Mouse (Mus musculus) liver, embryonic 12.5 days (tissue): ENCODE measurements around the gene Apopt1. TPM values are rescaled to one million over a fixed set of nuclear protein-coding genes. Genes with fewer than 3 reads are reported as not detected.

Experiments used
- ATAC-seq: fragments of 200-750 bp; cut with Nextera tagmentation; 2 replicates; pipeline ENCODE4 v1.8.0; 2017; ENCODE audit warnings: moderate number of reproducible peaks, mild to moderate bottlenecking, moderate library complexity
- H3K27ac ChIP-seq: fragments of 300-500 bp; sonication (generic); 2 replicates; pipeline ENCODE4 v1.5.1; 2016; ENCODE audit warnings: mild to moderate bottlenecking
- H3K27me3 ChIP-seq: fragments of 300-500 bp; sonication (generic); replicated peaks from 2 replicates; pipeline ENCODE4 v1.6.1; 2016; ENCODE audit warnings: mild to moderate bottlenecking, moderate library complexity
- H3K36me3 ChIP-seq: fragments of 300-500 bp; sonication (generic); 2 replicates; pipeline ENCODE4 v1.6.1; 2016; ENCODE audit warnings: mild to moderate bottlenecking, moderate library complexity
- H3K4me1 ChIP-seq: fragments of 300-500 bp; sonication (generic); 2 replicates; pipeline ENCODE4 v1.6.1; 2016
- H3K4me2 ChIP-seq: fragments of 300-500 bp; sonication (generic); 2 replicates; pipeline ENCODE4 v1.6.1; 2016; ENCODE audit warnings: mild to moderate bottlenecking, moderate library complexity
- H3K4me3 ChIP-seq: fragments of 300-500 bp; sonication (generic); 2 replicates; pipeline ENCODE4 v1.5.1; 2016; ENCODE audit warnings: mild to moderate bottlenecking, moderate library complexity
- H3K9ac ChIP-seq: fragments of 300-500 bp; sonication (generic); 2 replicates; pipeline ENCODE4 v1.6.1; 2016; ENCODE audit warnings: mild to moderate bottlenecking, moderate library complexity
- H3K9me3 ChIP-seq: fragments of 300-500 bp; sonication (generic); replicated peaks from 2 replicates; pipeline ENCODE4 v1.6.1; 2016; ENCODE audit warnings: mild to moderate bottlenecking, moderate library complexity
- WGBS: fragments of 180-500 bp; shearing (Covaris S2); methylation state at CpG from one replicate; pipeline ENCODE4 v1.1.7; 2016; ENCODE audit not compliant: insufficient replicate concordance; 5-methylcytosine and 5-hydroxymethylcytosine counted together
- polyA plus RNA-seq: library from polyadenylated mRNA; unstranded; fragments of >200 nt; fragmentation: Nextera tagmentation; extraction: Ambion mirVana; gene quantifications from 2 replicates; pipeline ENCODE4 v1.2.1, GENCODE M21; 2016

The Apopt1 gene
- polyA plus RNA-seq, 1 experiment from 2014 or later = 36.5 TPM

GRCm38 (mm10) chr12:111682806-111683205 lies 30.3 kb upstream of the Apopt1 start:
- 59% methylated on average over 5 of the region's 5 CpGs for WGBS
- Histone ChIP-seq H3K9me3 (no peaks in the 10 kb centered on the region), H3K27me3 (peaks cover 8% of the 10 kb centered on the region; the same call in 1 of the 2 replicates), H3K4me3 (no peak overlapping the region), H3K9ac (no peak overlapping the region), H3K36me3 (peaks cover 52% of the 10 kb centered on the region), H3K4me1 (peaks cover 37% of the 10 kb centered on the region), H3K27ac (no peak overlapping the region), H3K4me2 (no peak overlapping the region)
- ATAC-seq = no peak

GRCm38 (mm10) chr12:111686390-111686789 lies 26.7 kb upstream of the Apopt1 start:
- H3K4me2 ChIP-seq = no peak overlapping the region
- peaks cover 17% of the 10 kb centered on the region; the same call in 1 of the 2 replicates for H3K27me3 ChIP-seq
- H3K9ac ChIP-seq = no peak overlapping the region
- 63% methylated on average over 4 of the region's 4 CpGs for WGBS
- no peak overlapping the region for H3K4me3 ChIP-seq
- no peak for ATAC-seq
- H3K4me1 ChIP-seq = peaks cover 15% of the 10 kb centered on the region
- no peaks in the 10 kb centered on the region for H3K9me3 ChIP-seq
- H3K36me3 ChIP-seq = peaks cover 31% of the 10 kb centered on the region
- H3K27ac ChIP-seq = no peak overlapping the region

- 45% methylated on average over 14 of the region's 14 CpGs for WGBS
- Histone ChIP-seq H3K4me1 (peaks cover 23% of the 10 kb centered on the region), H3K4me2 (no peak overlapping the region), H3K9me3 (no peaks in the 10 kb centered on the region), H3K27ac (no peak overlapping the region), H3K27me3 (peaks cover 17% of the 10 kb centered on the region; the same call in 1 of the 2 replicates), H3K4me3 (no peak overlapping the region), H3K9ac (no peak overlapping the region), H3K36me3 (peaks cover 19% of the 10 kb centered on the region)
- no peak for ATAC-seq
Measured at GRCm38 (mm10) chr12:111687350-111688068, 25.6 kb upstream of the Apopt1 start.

GRCm38 (mm10) chr12:111688069-111688428 lies 25.0 kb upstream of the Apopt1 start:
- WGBS = 33% methylated on average over 2 of the region's 2 CpGs

GRCm38 (mm10) chr12:111689426-111689825 lies 23.6 kb upstream of the Apopt1 start:
- H3K9me3 ChIP-seq = no peaks in the 10 kb centered on the region
- H3K4me2 ChIP-seq = no peak overlapping the region
- H3K4me3 ChIP-seq = no peak overlapping the region
- peaks cover under 1% of the 10 kb centered on the region; the same call in 1 of the 2 replicates for H3K36me3 ChIP-seq
- H3K27me3 ChIP-seq = peaks cover 17% of the 10 kb centered on the region; the same call in 1 of the 2 replicates
- ATAC-seq = no peak
- no peak overlapping the region for H3K27ac ChIP-seq
- 79% methylated on average over 11 of the region's 11 CpGs for WGBS
- no peak overlapping the region for H3K9ac ChIP-seq
- H3K4me1 ChIP-seq = peaks cover 36% of the 10 kb centered on the region

More at GRCm38 (mm10) chr12:111688069-111688428, 25.0 kb upstream of the Apopt1 start:
- Histone ChIP-seq H3K27ac (no peak overlapping the region), H3K27me3 (peaks cover 17% of the 10 kb centered on the region; the same call in 1 of the 2 replicates), H3K9me3 (no peaks in the 10 kb centered on the region), H3K9ac (no peak overlapping the region), H3K4me1 (peaks cover 23% of the 10 kb centered on the region), H3K4me2 (no peak overlapping the region), H3K36me3 (peaks cover 14% of the 10 kb centered on the region), H3K4me3 (no peak overlapping the region)
- ATAC-seq = no peak

GRCm38 (mm10) chr12:111691346-111691872 lies 21.7 kb upstream of the Apopt1 start:
- ATAC-seq = no peak
- H3K4me1 ChIP-seq = peaks cover 45% of the 10 kb centered on the region
- no peak overlapping the region for H3K4me2 ChIP-seq
- no peak overlapping the region for H3K9ac ChIP-seq
- peak overlapping the region; percentile 8; the same call in 1 of the 2 replicates for H3K27ac ChIP-seq
- no peak overlapping the region for H3K4me3 ChIP-seq
- H3K36me3 ChIP-seq = no peaks in the 10 kb centered on the region
- peaks cover 17% of the 10 kb centered on the region; the same call in 1 of the 2 replicates for H3K27me3 ChIP-seq
- H3K9me3 ChIP-seq = no peaks in the 10 kb centered on the region
- 33% methylated on average over 5 of the region's 5 CpGs for WGBS

GRCm38 (mm10) chr12:111692899-111693298 lies 20.2 kb upstream of the Apopt1 start:
- H3K27me3 ChIP-seq = peaks cover 8% of the 10 kb centered on the region; the same call in 1 of the 2 replicates
- H3K4me1 ChIP-seq = peaks cover 40% of the 10 kb centered on the region
- ATAC-seq = no peak
- H3K36me3 ChIP-seq = no peaks in the 10 kb centered on the region
- 76% methylated on average over 5 of the region's 5 CpGs for WGBS
- H3K9me3 ChIP-seq = no peaks in the 10 kb centered on the region
- no peak overlapping the region for H3K27ac ChIP-seq
- no peak overlapping the region for H3K4me2 ChIP-seq
- no peak overlapping the region for H3K4me3 ChIP-seq
- no peak overlapping the region for H3K9ac ChIP-seq

- H3K4me2 ChIP-seq = peak overlapping the region; percentile 30
- ATAC-seq = peak; percentile 16; the same call in 1 of the 2 replicates
- H3K9me3 ChIP-seq = no peaks in the 10 kb centered on the region
- H3K4me1 ChIP-seq = peaks cover 40% of the 10 kb centered on the region
- H3K36me3 ChIP-seq = no peaks in the 10 kb centered on the region
- peak overlapping the region; percentile 49; the same call in 1 of the 2 replicates for H3K27ac ChIP-seq
- WGBS = 46% methylated on average over 18 of the region's 18 CpGs
- peaks cover 4% of the 10 kb centered on the region; the same call in 1 of the 2 replicates for H3K27me3 ChIP-seq
- no peak overlapping the region for H3K4me3 ChIP-seq
- H3K9ac ChIP-seq = peak overlapping the region; percentile 14; the same call in 1 of the 2 replicates
Measured at GRCm38 (mm10) chr12:111693341-111694270, 19.5 kb upstream of the Apopt1 start.

- WGBS = 17% methylated on average over 12 of the region's 12 CpGs
- Histone ChIP-seq H3K4me3 (no peak overlapping the region), H3K4me1 (peaks cover 40% of the 10 kb centered on the region), H3K36me3 (no peaks in the 10 kb centered on the region), H3K9me3 (no peaks in the 10 kb centered on the region), H3K4me2 (peak overlapping the region; percentile 30), H3K27ac (peak overlapping the region; percentile 49), H3K9ac (0 out of 2 replicates have a peak overlapping the region, but pooled peaks have one; percentile 14), H3K27me3 (no peaks in the 10 kb centered on the region)
- 0 out of 2 replicates have a peak, but pooled peaks have one; percentile 17 for ATAC-seq
Measured at GRCm38 (mm10) chr12:111694271-111694781, 18.7 kb upstream of the Apopt1 start.

- no peak overlapping the region for H3K9ac ChIP-seq
- 61% methylated on average over 13 of the region's 13 CpGs for WGBS
- H3K27ac ChIP-seq = no peak overlapping the region
- H3K9me3 ChIP-seq = no peaks in the 10 kb centered on the region
- ATAC-seq = no peak
- no peaks in the 10 kb centered on the region for H3K36me3 ChIP-seq
- no peak overlapping the region for H3K4me3 ChIP-seq
- no peak overlapping the region for H3K4me2 ChIP-seq
- H3K27me3 ChIP-seq = no peaks in the 10 kb centered on the region
- peaks cover 40% of the 10 kb centered on the region for H3K4me1 ChIP-seq
Measured at GRCm38 (mm10) chr12:111694880-111695804, 17.9 kb upstream of the Apopt1 start.
